Mouse (Mus musculus) brown adipose tissue, adult 24 weeks (tissue): Measurements from ENCODE around the gene Csf2. TPM values are rescaled to one million over a fixed set of nuclear protein-coding genes. Genes with fewer than 3 reads are reported as not detected.
A peak's percentile ranks its signal among the peaks of the same experiment; 100 is the strongest.

Experiments used
- H3K27ac ChIP-seq: fragments of 200-500 bp; replicated peaks from 2 replicates; pipeline ENCODE4 v1.5.1; 2012; ENCODE audit warnings: low read depth, mild to moderate bottlenecking, low read length
- H3K4me1 ChIP-seq: fragments of 200-500 bp; 2 replicates; pipeline ENCODE4 v1.6.1; 2012; ENCODE audit warnings: low read length, mixed read lengths; ENCODE audit not compliant: control insufficient read depth, insufficient read depth, insufficient read length
- H3K4me3 ChIP-seq: fragments of 200-500 bp; 2 replicates; pipeline ENCODE4 v1.5.1; 2012; ENCODE audit warnings: low read depth, mild to moderate bottlenecking, low read length, moderate library complexity; ENCODE audit not compliant: insufficient read depth
- polyA plus RNA-seq: library from polyadenylated mRNA; stranded (reverse); fragments of >200 nt; gene quantifications from 2 replicates; pipeline ENCODE4 v1.2.4, GENCODE M21; 2012; ENCODE audit not compliant: missing spikeins, insufficient read depth, insufficient read length

Csf2 gene
- polyA plus RNA-seq, 1 experiment: not detected

GRCm38 (mm10) chr11:54214499-54215443 is 34.7 kb downstream of the Csf2 start:
- H3K27ac ChIP-seq: peak overlapping the region; percentile 24; the same call in 1 of the 2 replicates
- H3K4me3 ChIP-seq: no peak overlapping the region
- no peaks in the 10 kb centered on the region for H3K4me1 ChIP-seq

GRCm38 (mm10) chr11:54213631-54214030 is 35.8 kb downstream of the Csf2 start:
- no peak overlapping the region for H3K27ac ChIP-seq
- H3K4me1 ChIP-seq: no peaks in the 10 kb centered on the region
- H3K4me3 ChIP-seq: no peak overlapping the region

GRCm38 (mm10) chr11:54206993-54207392 is 42.5 kb downstream of the Csf2 start:
- Histone ChIP-seq H3K27ac (no peak overlapping the region), H3K4me3 (no peak overlapping the region), H3K4me1 (no peaks in the 10 kb centered on the region)

- no peaks in the 10 kb centered on the region for H3K4me1 ChIP-seq
- H3K4me3 ChIP-seq: no peak overlapping the region
Observed at GRCm38 (mm10) chr11:54205366-54205765, 44.1 kb downstream of the Csf2 start.

GRCm38 (mm10) chr11:54204781-54205180 is 44.7 kb downstream of the Csf2 start:
- no peak overlapping the region for H3K4me3 ChIP-seq
- H3K27ac ChIP-seq: no peak overlapping the region
- H3K4me1 ChIP-seq: no peaks in the 10 kb centered on the region

More at GRCm38 (mm10) chr11:54205366-54205765, 44.1 kb downstream of the Csf2 start:
- no peak overlapping the region for H3K27ac ChIP-seq

GRCm38 (mm10) chr11:54203162-54203561 is 46.3 kb downstream of the Csf2 start:
- no peak overlapping the region for H3K4me3 ChIP-seq
- H3K4me1 ChIP-seq: no peaks in the 10 kb centered on the region
- no peak overlapping the region for H3K27ac ChIP-seq

- H3K4me3 ChIP-seq: no peak overlapping the region
- no peak overlapping the region for H3K27ac ChIP-seq
- H3K4me1 ChIP-seq: no peaks in the 10 kb centered on the region
Observed at GRCm38 (mm10) chr11:54201881-54202685, 47.4 kb downstream of the Csf2 start.

- Histone ChIP-seq H3K4me3 (no peak overlapping the region), H3K27ac (no peak overlapping the region), H3K4me1 (no peaks in the 10 kb centered on the region)
Observed at GRCm38 (mm10) chr11:54201287-54201773, 48.1 kb downstream of the Csf2 start.

Other genes with a start within 250 kb of the Csf2 start
- 1.8 and 3.5 TPM in 2 replicates for gene Slc22a4, start 221.6 kb downstream of the Csf2 start, polyA plus RNA-seq
- gene Pdlim4, start 180.7 kb downstream of the Csf2 start, polyA plus RNA-seq: 2.9 and 3.5 TPM in 2 replicates
- 3.6 and 5.6 TPM in 2 replicates for gene P4ha2, start 149.6 kb downstream of the Csf2 start, polyA plus RNA-seq
- gene Il3, start 17.6 kb upstream of the Csf2 start, polyA plus RNA-seq: not detected in 2 replicates
- not detected in 2 replicates for gene Acsl6, start 54.1 kb upstream of the Csf2 start, polyA plus RNA-seq
- not detected in 2 replicates for gene Meikin, start 121.0 kb upstream of the Csf2 start, polyA plus RNA-seq
- gene Fnip1, start 188.5 kb upstream of the Csf2 start, polyA plus RNA-seq: 15.2 and 16.5 TPM in 2 replicates